Mouse (Mus musculus) right cerebral cortex, adult 18-20 months (tissue): ENCODE results near the gene Atp6v0a4.

Experiments
- DNase-seq: peaks from one replicate; pipeline ENCODE4 v3.0.0; 2022; ENCODE audit warnings: mixed read lengths

Gene Atp6v0a4

GRCm38 (mm10) chr6:38072137-38072796 lies 52.1 kb downstream of the Atp6v0a4 start:
- DNase-seq, result no peak

GRCm38 (mm10) chr6:38071256-38071655 lies 53.1 kb downstream of the Atp6v0a4 start:
- DNase-seq, result no peak

GRCm38 (mm10) chr6:38066215-38066614 lies 58.2 kb downstream of the Atp6v0a4 start:
- DNase-seq, result peak; percentile 59

- DNase-seq, result peak; percentile 58
Measured at GRCm38 (mm10) chr6:38065501-38066122, 58.8 kb downstream of the Atp6v0a4 start.

GRCm38 (mm10) chr6:38065122-38065500 lies 59.3 kb downstream of the Atp6v0a4 start:
- DNase-seq, result peak; percentile 62

GRCm38 (mm10) chr6:38064621-38065020 lies 59.8 kb downstream of the Atp6v0a4 start:
- no peak for DNase-seq

GRCm38 (mm10) chr6:38058805-38059204 lies 65.6 kb downstream of the Atp6v0a4 start:
- no peak for DNase-seq

- DNase-seq, result no peak
Measured at GRCm38 (mm10) chr6:38055471-38056330, 68.7 kb downstream of the Atp6v0a4 start.

GRCm38 (mm10) chr6:38049601-38050000 lies 74.8 kb downstream of the Atp6v0a4 start:
- no peak for DNase-seq

GRCm38 (mm10) chr6:38048800-38049561 lies 75.4 kb downstream of the Atp6v0a4 start:
- no peak for DNase-seq

GRCm38 (mm10) chr6:38048003-38048402 lies 76.4 kb downstream of the Atp6v0a4 start:
- DNase-seq, result no peak

GRCm38 (mm10) chr6:38046838-38047237 lies 77.5 kb downstream of the Atp6v0a4 start, which contains the start of gene Svopl:
TSS of gene Svopl (minus strand) at chr6:38046996.
- no peak for DNase-seq

- no peak for DNase-seq
Measured at GRCm38 (mm10) chr6:38032801-38033566, 91.4 kb downstream of the Atp6v0a4 start.

GRCm38 (mm10) chr6:38031924-38032540 lies 92.4 kb downstream of the Atp6v0a4 start:
- DNase-seq, result peak; percentile 39

GRCm38 (mm10) chr6:38028205-38028604 lies 96.2 kb downstream of the Atp6v0a4 start:
- no peak for DNase-seq

GRCm38 (mm10) chr6:38027771-38028170 lies 96.6 kb downstream of the Atp6v0a4 start:
- DNase-seq, result no peak

- no peak for DNase-seq
Measured at GRCm38 (mm10) chr6:38023284-38023683, 101.1 kb downstream of the Atp6v0a4 start.

GRCm38 (mm10) chr6:38021406-38021805 lies 103.0 kb downstream of the Atp6v0a4 start:
- no peak for DNase-seq

- no peak for DNase-seq
Measured at GRCm38 (mm10) chr6:38012829-38013228, 111.6 kb downstream of the Atp6v0a4 start.

GRCm38 (mm10) chr6:38007459-38007858 lies 116.9 kb downstream of the Atp6v0a4 start:
- DNase-seq, result peak; percentile 45
